Mouse (Mus musculus): ENCODE data around the gene Clybl.

- TF ChIP-seq CTCF (IDR thresholded peaks at IDR 0.05; ENCODE audit: borderline replicate concordance, insufficient read depth, low read depth, low read length) (no peak), POLR2A (IDR thresholded peaks at IDR 0.05; ENCODE audit: borderline replicate concordance, insufficient read depth, low read length) (no peak)
Observed at GRCm38 (mm10) chr14:122143585-122144269, 37.8 kb upstream of the Clybl start.

Measured in cerebellum, adult 2 months (tissue).